Mouse (Mus musculus): Measurements from ENCODE around the gene Poldip3. TPM values are rescaled to one million over a fixed set of nuclear protein-coding genes. Genes with fewer than 3 reads are reported as not detected.

The Poldip3 gene
- polyA plus RNA-seq, 1 experiment from 2014 or later = 88.6 TPM

DNA sequence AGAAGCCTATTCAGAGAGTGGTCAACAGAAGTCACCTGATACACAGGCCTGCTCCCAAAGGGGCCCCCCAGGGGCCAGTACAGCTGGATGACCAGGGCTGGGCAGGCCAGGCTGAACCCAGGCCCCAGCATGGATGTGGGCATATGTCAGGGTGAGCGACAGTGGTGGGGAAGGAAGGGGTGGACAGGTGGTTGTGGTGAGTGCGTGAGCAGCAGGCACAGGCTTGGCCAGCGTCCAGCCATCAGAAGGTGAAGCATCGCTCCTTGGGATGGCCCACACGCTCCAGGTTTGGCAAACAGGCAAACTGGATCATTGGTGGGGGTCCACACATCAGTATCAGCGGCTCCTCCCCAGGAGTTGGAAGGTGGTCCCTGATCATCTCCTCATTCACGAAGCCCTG, 5.1 kb upstream of the Poldip3 start:
- WGBS = 90% methylated on average over 7 of the region's 7 CpGs
- Histone ChIP-seq H3K9ac (ENCODE audit: low read depth, low read length) (no peak overlapping the region), H3K36me3 (ENCODE audit: insufficient read depth, low read length) (peaks cover 24% of the 10 kb centered on the region; the same call in 1 of the 2 replicates), H3K4me3 (replicated peaks; ENCODE audit: low read depth, low read length) (no peak overlapping the region), H3K27me3 (ENCODE audit: insufficient read depth, low read length) (no peaks in the 10 kb centered on the region), H3K4me1 (replicated peaks; ENCODE audit: insufficient read depth, low read length) (no peaks in the 10 kb centered on the region), H3K9me3 (replicated peaks; ENCODE audit: low read length) (no peaks in the 10 kb centered on the region), H3K27ac (no peak overlapping the region), H3K4me2 (ENCODE audit: low read length) (no peak overlapping the region)
- TF ChIP-seq CTCF (IDR thresholded peaks at IDR 0.05; ENCODE audit: low read depth) = no peak
- ATAC-seq (replicated peaks; ENCODE audit: low FRiP score, low read depth) (no peak), DNase-seq (ENCODE audit: low spot score) (no peak)

DNA sequence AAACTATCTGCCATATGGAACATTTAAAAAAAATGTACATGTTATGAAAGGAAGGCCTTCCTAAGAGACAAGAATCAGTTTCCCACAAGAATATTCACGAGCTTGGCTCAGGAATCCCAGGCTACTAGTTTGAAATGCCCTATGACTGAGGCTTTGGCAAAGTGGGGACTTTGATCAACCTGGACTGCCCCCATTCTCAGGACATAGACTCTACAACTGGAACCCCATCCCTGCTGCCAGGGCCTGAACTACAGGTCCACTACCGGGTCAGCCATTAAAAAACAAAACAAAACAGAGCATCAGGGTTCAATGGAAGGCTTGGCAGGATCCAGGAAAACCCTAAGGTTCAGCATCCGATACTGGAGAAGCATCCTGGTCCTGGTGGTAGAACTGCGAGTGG, 1.5 kb upstream of the Poldip3 start:
- Histone ChIP-seq H3K9me3 (replicated peaks; ENCODE audit: low read length) (no peaks in the 10 kb centered on the region), H3K27me3 (ENCODE audit: insufficient read depth, low read length) (no peaks in the 10 kb centered on the region), H3K4me2 (ENCODE audit: low read length) (no peak overlapping the region), H3K36me3 (ENCODE audit: insufficient read depth, low read length) (peaks cover 16% of the 10 kb centered on the region; the same call in 1 of the 2 replicates), H3K4me3 (replicated peaks; ENCODE audit: low read depth, low read length) (no peak overlapping the region), H3K27ac (no peak overlapping the region), H3K4me1 (replicated peaks; ENCODE audit: insufficient read depth, low read length) (peaks cover 2% of the 10 kb centered on the region; the same call in 1 of the 2 replicates), H3K9ac (ENCODE audit: low read depth, low read length) (no peak overlapping the region)
- DNase-seq (ENCODE audit: low spot score) (no peak), ATAC-seq (replicated peaks; ENCODE audit: low FRiP score, low read depth) (no peak)
- no peak for TF ChIP-seq CTCF (IDR thresholded peaks at IDR 0.05; ENCODE audit: low read depth)
- WGBS = 76% methylated on average over 4 of the region's 4 CpGs

DNA sequence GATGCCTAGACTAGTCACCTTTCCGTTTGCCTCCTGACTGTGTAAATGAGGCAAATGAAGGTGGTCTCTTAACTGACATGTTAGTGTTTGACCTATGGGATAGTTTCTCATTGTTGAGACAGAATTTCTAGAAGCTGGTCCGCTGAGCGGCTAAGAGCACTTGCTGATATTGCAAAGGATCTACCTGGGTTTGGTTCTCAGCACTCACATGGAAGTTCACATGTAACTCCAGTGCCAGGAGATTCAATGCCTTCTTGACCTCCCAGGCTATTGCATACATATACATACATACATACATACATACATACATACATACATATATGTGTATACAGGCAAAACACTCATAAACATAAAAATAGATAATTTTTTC, 874 bp upstream of the Poldip3 start:
- Histone ChIP-seq H3K4me3 (replicated peaks; ENCODE audit: low read depth, low read length) (peak overlapping the region; percentile 90; the same call in 1 of the 2 replicates), H3K9me3 (replicated peaks; ENCODE audit: low read length) (no peaks in the 10 kb centered on the region), H3K9ac (ENCODE audit: low read depth, low read length) (peak overlapping the region; percentile 83; the same call in 1 of the 2 replicates), H3K4me2 (ENCODE audit: low read length) (peak overlapping the region; percentile 50), H3K27ac (peak overlapping the region; percentile 95), H3K27me3 (ENCODE audit: insufficient read depth, low read length) (no peaks in the 10 kb centered on the region), H3K4me1 (replicated peaks; ENCODE audit: insufficient read depth, low read length) (peaks cover 2% of the 10 kb centered on the region; the same call in 1 of the 2 replicates), H3K36me3 (ENCODE audit: insufficient read depth, low read length) (peaks cover 16% of the 10 kb centered on the region; the same call in 1 of the 2 replicates)
- 29% methylated on average over 3 of the region's 3 CpGs for WGBS
- TF ChIP-seq CTCF (IDR thresholded peaks at IDR 0.05; ENCODE audit: low read depth) = no peak
- no peak for ATAC-seq (replicated peaks; ENCODE audit: low FRiP score, low read depth)
- DNase-seq (ENCODE audit: low spot score) = no peak

DNA sequence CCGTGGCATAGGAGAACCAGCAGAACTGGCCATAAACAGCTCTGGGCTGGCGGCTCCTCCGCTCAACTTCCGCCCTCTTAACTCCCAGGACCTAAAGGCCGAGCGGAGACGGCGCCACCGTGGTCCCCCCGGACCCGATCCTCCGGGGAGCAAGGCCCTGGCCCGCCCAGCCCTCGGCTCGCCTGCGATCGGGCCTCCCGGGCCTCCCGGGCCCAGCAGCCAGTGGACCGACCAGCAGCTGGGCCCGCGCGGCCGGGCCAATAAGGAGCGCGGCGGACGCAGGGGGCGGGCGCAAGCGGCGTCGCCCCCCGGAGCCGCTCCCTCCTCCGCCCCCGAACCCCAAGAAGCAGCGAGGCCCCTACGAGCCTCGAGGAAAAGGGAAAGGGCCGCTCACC, 386 bp downstream of the Poldip3 start:
- 0% methylated on average over 34 of the region's 41 CpGs for WGBS
- Histone ChIP-seq H3K27ac (peak overlapping the region; percentile 95), H3K9me3 (replicated peaks; ENCODE audit: low read length) (no peaks in the 10 kb centered on the region), H3K36me3 (ENCODE audit: insufficient read depth, low read length) (peaks cover 13% of the 10 kb centered on the region; the same call in 1 of the 2 replicates), H3K27me3 (ENCODE audit: insufficient read depth, low read length) (no peaks in the 10 kb centered on the region), H3K9ac (ENCODE audit: low read depth, low read length) (peak overlapping the region; percentile 83), H3K4me3 (replicated peaks; ENCODE audit: low read depth, low read length) (peak overlapping the region; percentile 90), H3K4me2 (ENCODE audit: low read length) (peak overlapping the region; percentile 72), H3K4me1 (replicated peaks; ENCODE audit: insufficient read depth, low read length) (peaks cover 2% of the 10 kb centered on the region; the same call in 1 of the 2 replicates)
- TF ChIP-seq CTCF (IDR thresholded peaks at IDR 0.05; ENCODE audit: low read depth) = no peak
- ATAC-seq (replicated peaks; ENCODE audit: low FRiP score, low read depth) = peak; percentile 77
- peak; percentile 84 for DNase-seq (ENCODE audit: low spot score)

DNA sequence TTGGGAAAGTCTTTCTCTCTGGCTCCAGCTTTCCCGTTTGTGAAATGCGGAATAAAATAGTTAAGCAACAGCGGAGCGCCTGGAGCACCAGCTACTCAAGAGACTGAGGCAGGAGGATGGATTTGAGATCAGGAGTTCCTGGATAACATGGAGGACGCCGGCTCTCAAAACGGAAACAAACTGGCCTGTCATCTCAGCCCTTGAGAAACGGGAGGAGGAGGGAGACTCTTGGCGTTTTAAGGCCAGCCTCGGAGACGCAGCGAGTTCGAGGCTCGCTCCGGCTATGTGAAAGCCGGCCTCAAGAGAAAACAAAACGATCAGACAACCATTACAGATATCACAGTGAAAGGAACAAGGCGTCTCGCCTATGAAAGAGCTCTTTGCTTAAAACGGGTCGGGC, 789 bp downstream of the Poldip3 start:
- ATAC-seq (replicated peaks; ENCODE audit: low FRiP score, low read depth) = no peak
- DNase-seq (ENCODE audit: low spot score) = peak; percentile 41
- Histone ChIP-seq H3K27ac (peak overlapping the region; percentile 95), H3K4me3 (replicated peaks; ENCODE audit: low read depth, low read length) (peak overlapping the region; percentile 90), H3K9me3 (replicated peaks; ENCODE audit: low read length) (no peaks in the 10 kb centered on the region), H3K9ac (ENCODE audit: low read depth, low read length) (peak overlapping the region; percentile 83), H3K27me3 (ENCODE audit: insufficient read depth, low read length) (no peaks in the 10 kb centered on the region), H3K36me3 (ENCODE audit: insufficient read depth, low read length) (peaks cover 9% of the 10 kb centered on the region; the same call in 1 of the 2 replicates), H3K4me2 (ENCODE audit: low read length) (peak overlapping the region; percentile 72), H3K4me1 (replicated peaks; ENCODE audit: insufficient read depth, low read length) (peaks cover 2% of the 10 kb centered on the region; the same call in 1 of the 2 replicates)
- 3% methylated on average over 21 of the region's 21 CpGs for WGBS
- TF ChIP-seq CTCF (IDR thresholded peaks at IDR 0.05; ENCODE audit: low read depth) = no peak

DNA sequence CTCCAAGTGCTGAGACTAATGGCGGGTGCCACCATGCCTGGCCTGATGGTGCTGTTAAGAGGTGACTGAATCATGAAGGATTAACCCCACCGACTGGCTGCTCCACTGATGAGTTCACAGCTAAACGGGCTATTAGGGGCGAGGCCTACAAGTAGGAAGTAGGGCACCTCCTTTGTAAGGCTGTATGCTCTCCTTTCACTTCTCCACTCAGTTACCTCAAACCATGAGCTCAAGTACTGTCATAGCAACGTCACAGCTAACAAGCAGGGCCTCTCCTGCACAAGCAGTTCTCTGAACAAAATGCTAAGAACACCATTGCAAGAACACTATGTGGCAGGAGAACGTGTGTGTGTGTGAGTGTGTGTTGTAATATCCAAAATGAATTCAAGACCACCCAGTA, 3.6 kb downstream of the Poldip3 start:
- H3K9ac ChIP-seq (ENCODE audit: low read depth, low read length) = no peak overlapping the region
- TF ChIP-seq CTCF (IDR thresholded peaks at IDR 0.05; ENCODE audit: low read depth) = no peak
- no peak for DNase-seq (ENCODE audit: low spot score)
- H3K4me2 ChIP-seq (ENCODE audit: low read length) = no peak overlapping the region
- ATAC-seq (replicated peaks; ENCODE audit: low FRiP score, low read depth) = no peak
- H3K27me3 ChIP-seq (ENCODE audit: insufficient read depth, low read length) = no peaks in the 10 kb centered on the region
- no peak overlapping the region for H3K4me3 ChIP-seq (replicated peaks; ENCODE audit: low read depth, low read length)
- H3K4me1 ChIP-seq (replicated peaks; ENCODE audit: insufficient read depth, low read length) = peaks cover 2% of the 10 kb centered on the region; the same call in 1 of the 2 replicates
- H3K27ac ChIP-seq = no peak overlapping the region
- 88% methylated on average over 6 of the region's 6 CpGs for WGBS
- H3K36me3 ChIP-seq (ENCODE audit: insufficient read depth, low read length) = 0 out of 2 replicates have a peak, but pooled peaks cover 3% of the 10 kb centered on the region
- H3K9me3 ChIP-seq (replicated peaks; ENCODE audit: low read length) = no peaks in the 10 kb centered on the region

DNA sequence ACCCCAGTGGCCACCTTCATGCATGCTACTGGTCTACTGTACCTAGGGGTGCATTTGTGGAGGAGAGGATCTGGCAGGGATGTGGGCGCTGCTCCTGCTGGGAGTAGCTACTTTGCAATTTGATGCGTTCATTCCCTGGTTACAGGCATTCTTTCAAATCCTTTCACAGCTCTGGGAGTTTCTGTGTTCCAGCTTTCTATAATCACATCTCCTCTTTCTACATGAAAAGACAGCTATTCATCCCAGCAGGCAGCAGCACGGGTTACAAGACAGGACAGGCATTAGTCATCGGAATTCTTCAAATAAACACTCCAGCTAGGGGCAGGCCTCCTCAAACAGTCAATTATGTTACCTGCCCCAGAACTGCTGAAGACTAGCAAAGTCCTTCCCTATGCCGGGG, 6.3 kb downstream of the Poldip3 start:
- H3K36me3 ChIP-seq (ENCODE audit: insufficient read depth, low read length) = 0 out of 2 replicates have a peak, but pooled peaks cover 11% of the 10 kb centered on the region
- WGBS = 52% methylated on average over 5 of the region's 5 CpGs
- no peak for ATAC-seq (replicated peaks; ENCODE audit: low FRiP score, low read depth)
- no peak overlapping the region for H3K27ac ChIP-seq
- H3K4me3 ChIP-seq (replicated peaks; ENCODE audit: low read depth, low read length) = no peak overlapping the region
- peaks cover 2% of the 10 kb centered on the region; the same call in 1 of the 2 replicates for H3K4me1 ChIP-seq (replicated peaks; ENCODE audit: insufficient read depth, low read length)
- H3K9me3 ChIP-seq (replicated peaks; ENCODE audit: low read length) = no peaks in the 10 kb centered on the region
- H3K4me2 ChIP-seq (ENCODE audit: low read length) = no peak overlapping the region
- H3K27me3 ChIP-seq (ENCODE audit: insufficient read depth, low read length) = no peaks in the 10 kb centered on the region
- H3K9ac ChIP-seq (ENCODE audit: low read depth, low read length) = no peak overlapping the region
- no peak for TF ChIP-seq CTCF (IDR thresholded peaks at IDR 0.05; ENCODE audit: low read depth)
- peak; percentile 8 for DNase-seq (ENCODE audit: low spot score)

Measured in kidney, postnatal 0 days (tissue).